Mouse (Mus musculus): ENCODE results near the gene Arhgef3.

DNA sequence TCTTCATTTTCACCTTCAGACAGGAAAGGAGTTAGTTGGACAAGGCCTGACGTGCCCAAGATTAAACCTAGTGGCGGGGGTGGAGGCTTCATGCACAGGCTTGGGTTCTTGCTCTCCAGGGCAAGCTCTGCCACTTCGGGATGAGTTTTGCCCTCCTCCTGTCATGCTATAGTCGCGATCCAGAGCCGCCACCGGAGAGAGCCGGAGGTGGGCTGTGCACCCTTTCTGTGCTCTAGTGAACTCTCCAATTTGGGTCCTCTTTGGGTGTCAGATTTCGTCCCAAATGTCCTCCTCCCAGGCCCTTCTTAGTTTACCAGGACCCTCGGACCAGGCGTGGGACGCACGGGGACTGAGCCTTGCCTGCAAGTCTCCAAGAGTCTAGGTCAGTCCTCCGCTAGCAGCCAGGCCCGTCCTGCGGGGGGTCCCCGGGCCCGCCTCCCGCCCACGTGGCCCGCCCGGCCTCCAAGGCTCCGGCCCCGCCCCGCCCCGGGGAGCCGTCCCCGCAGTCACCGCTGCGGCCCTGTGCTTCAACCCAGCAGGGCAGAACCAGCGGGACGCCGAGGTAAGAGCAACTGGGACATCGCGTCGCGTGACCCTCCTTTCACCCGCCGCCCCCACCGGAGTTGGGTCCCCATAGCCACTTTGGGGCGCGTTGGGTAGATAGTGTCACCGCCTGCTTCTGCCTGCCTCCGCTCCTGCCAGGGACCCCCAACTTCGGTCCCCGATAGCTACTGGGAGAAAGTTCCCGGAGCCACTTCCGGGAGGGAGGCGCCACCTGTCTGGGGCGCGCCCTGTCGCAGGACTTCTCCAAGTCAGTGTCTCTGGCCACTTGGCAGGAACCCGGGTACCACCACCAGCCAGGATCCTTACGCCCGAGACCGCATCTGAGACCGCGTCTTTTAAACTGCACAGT is at the start of gene Arhgef3:
- no peak for TF ChIP-seq CTCF (IDR thresholded peaks at IDR 0.05; ENCODE audit: borderline replicate concordance, control insufficient read depth, extremely low read depth, insufficient read depth, low read length, poor library complexity)
- TF ChIP-seq POLR2A (IDR thresholded peaks at IDR 0.05; ENCODE audit: control insufficient read depth, extremely low read depth, insufficient read depth, low read length, poor library complexity): no peak

Data from thymus, adult 2 months (tissue).